Mouse (Mus musculus) G1E (cell line): ENCODE measurements at regions not wholly inside any gene's neighbourhood (a gene's known extent, or its start where the extent isn't known, plus 50 kb on each side); places are given as distances from the start of the nearest gene placed in this dataset.

Source experiments
- CTCF ChIP-seq: IDR thresholded peaks from 2 replicates; pipeline ENCODE4 v1.5.1; 2012; ENCODE audit warnings: low read depth, low read length, inconsistent platforms, mixed read lengths
- GATA1 ChIP-seq: IDR thresholded peaks from 2 replicates; pipeline ENCODE4 v1.6.1; 2012; ENCODE audit warnings: borderline replicate concordance, low read length, inconsistent platforms, mixed read lengths
- GATA2 ChIP-seq: IDR thresholded peaks from 2 replicates; pipeline ENCODE4 v1.6.1; 2012; ENCODE audit warnings: low read depth, low read length, inconsistent platforms, borderline replicate concordance
- POLR2AphosphoS5 ChIP-seq: IDR thresholded peaks from 2 replicates; pipeline ENCODE4 v1.6.1; 2012; ENCODE audit warnings: low read depth, low read length, inconsistent platforms; ENCODE audit not compliant: insufficient replicate concordance
- TAL1 ChIP-seq: conservative IDR thresholded peaks from 2 replicates; pipeline ENCODE4 v1.6.1; 2012; ENCODE audit warnings: low read depth, low read length, inconsistent platforms, mixed read lengths

DNA sequence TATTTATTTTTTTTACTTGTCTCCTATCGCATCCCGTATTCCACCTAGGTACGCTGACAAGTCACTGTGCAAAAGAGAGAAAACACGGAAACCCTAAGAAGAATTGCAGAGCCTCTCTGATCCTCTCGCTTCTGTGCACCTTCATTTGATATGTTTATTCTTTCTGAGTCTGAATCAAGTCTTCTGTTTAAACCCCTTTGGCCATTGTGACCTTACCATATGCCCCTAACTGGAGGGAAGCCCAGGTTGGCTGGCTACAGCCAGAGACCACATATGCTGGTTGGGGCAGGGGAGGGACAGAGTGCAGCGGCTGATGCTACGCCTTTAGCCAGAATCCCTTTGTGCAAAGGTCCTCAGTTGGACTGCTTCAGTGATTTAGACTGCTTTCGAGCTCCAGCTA lies 346.0 kb upstream of the Nova1 start:
- TF ChIP-seq GATA1 (no peak), POLR2AphosphoS5 (no peak), CTCF (no peak), GATA2 (no peak), TAL1 (no peak)
